Mouse (Mus musculus) thymus, adult 2 months (tissue): ENCODE results near the gene Spsb1. TPM values are rescaled to one million over a fixed set of nuclear protein-coding genes. Genes with fewer than 3 reads are reported as not detected.
A peak's percentile ranks its signal among the peaks of the same experiment; 100 is the strongest.

Experiments
- DNase-seq: peaks from one replicate; pipeline ENCODE4 v3.0.0; 2021
- H3K27ac ChIP-seq: fragments of 200-500 bp; 2 replicates; pipeline ENCODE4 v1.5.1; 2012; ENCODE audit warnings: low read length, control low read depth; ENCODE audit not compliant: control insufficient read depth, insufficient read depth
- H3K27me3 ChIP-seq: fragments of 200-500 bp; 2 replicates; pipeline ENCODE4 v1.6.1; 2012; ENCODE audit warnings: mild to moderate bottlenecking, low read length, moderate library complexity, mixed read lengths; ENCODE audit not compliant: control insufficient read depth, insufficient read depth
- H3K36me3 ChIP-seq: fragments of 200-500 bp; 2 replicates; pipeline ENCODE4 v1.6.1; 2012; ENCODE audit warnings: mild to moderate bottlenecking, low read length, moderate library complexity; ENCODE audit not compliant: control insufficient read depth, insufficient read depth
- H3K4me1 ChIP-seq: fragments of 200-500 bp; replicated peaks from 2 replicates; pipeline ENCODE4 v1.6.1; 2012; ENCODE audit warnings: low read length; ENCODE audit not compliant: control insufficient read depth, insufficient read depth
- H3K4me3 ChIP-seq: fragments of 200-500 bp; 2 replicates; pipeline ENCODE4 v1.5.1; 2012; ENCODE audit warnings: mild to moderate bottlenecking, low read length, control low read depth, moderate library complexity; ENCODE audit not compliant: control insufficient read depth, insufficient read depth
- CTCF ChIP-seq: fragments of 200-500 bp; IDR thresholded peaks from 2 replicates; pipeline ENCODE4 v1.5.1; 2012; ENCODE audit warnings: mild to moderate bottlenecking, control low read depth, low read length, moderate library complexity, borderline replicate concordance; ENCODE audit not compliant: control insufficient read depth, poor library complexity, insufficient read depth; ENCODE audit errors: extremely low read depth
- POLR2A ChIP-seq: fragments of 200-500 bp; IDR thresholded peaks from 2 replicates; pipeline ENCODE4 v1.6.1; 2012; ENCODE audit warnings: mild to moderate bottlenecking, low read length, control low read depth, moderate library complexity; ENCODE audit not compliant: control insufficient read depth, poor library complexity, insufficient read depth; ENCODE audit errors: extremely low read depth
- WGBS: fragments of 180-500 bp; shearing (Covaris S2); methylation state at CpG from one replicate; pipeline ENCODE4 v1.1.7; 2018; 5-methylcytosine and 5-hydroxymethylcytosine counted together
- polyA plus RNA-seq: library from polyadenylated mRNA; depleted of rRNA; stranded (reverse); fragments of >200 nt; gene quantifications from 2 replicates; pipeline ENCODE4 v1.2.3, GENCODE M21; 2012

Gene Spsb1
- polyA plus RNA-seq, 1 experiment, result 30.4 TPM

DNA sequence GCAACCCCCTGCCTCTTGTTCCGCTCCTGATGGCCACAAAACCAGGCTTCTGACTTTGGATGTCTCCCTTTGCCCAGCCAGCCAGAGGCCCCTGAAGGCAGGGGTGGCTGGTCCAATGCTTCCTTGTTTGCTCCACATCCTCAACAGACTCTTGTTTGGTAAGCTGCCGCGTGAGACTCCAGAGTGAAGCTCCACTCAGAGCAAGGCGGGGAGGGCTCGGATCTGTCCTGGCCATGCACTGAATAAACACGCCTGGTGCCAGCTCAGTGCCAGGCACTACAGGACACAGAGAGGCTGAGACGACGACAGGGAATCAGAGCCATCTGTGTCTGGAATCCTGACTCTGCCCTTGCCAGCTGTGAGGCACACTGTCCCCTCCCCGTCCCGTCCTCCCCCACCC, 70.9 kb downstream of the Spsb1 start:
- Histone ChIP-seq H3K27ac (no peak overlapping the region), H3K4me1 (peaks cover 59% of the 10 kb centered on the region), H3K4me3 (no peak overlapping the region), H3K36me3 (no peaks in the 10 kb centered on the region), H3K27me3 (no peaks in the 10 kb centered on the region)
- TF ChIP-seq POLR2A, result no peak
- no peak for TF ChIP-seq CTCF
- 95% methylated on average over 10 of the region's 10 CpGs for WGBS
- DNase-seq, result no peak

- Histone ChIP-seq H3K4me1 (peaks cover 62% of the 10 kb centered on the region), H3K27me3 (no peaks in the 10 kb centered on the region), H3K36me3 (no peaks in the 10 kb centered on the region), H3K4me3 (no peak overlapping the region), H3K27ac (no peak overlapping the region)
- TF ChIP-seq POLR2A, result no peak
- no peak for TF ChIP-seq CTCF
- 92% methylated on average over 17 of the region's 17 CpGs for WGBS
- no peak for DNase-seq
Measured at GRCm38 (mm10) chr4:149882139-149882916, 72.5 kb downstream of the Spsb1 start.

- DNase-seq, result no peak
- Histone ChIP-seq H3K4me3 (no peak overlapping the region), H3K4me1 (peaks cover 63% of the 10 kb centered on the region), H3K27ac (peak overlapping the region; percentile 85), H3K36me3 (no peaks in the 10 kb centered on the region), H3K27me3 (no peaks in the 10 kb centered on the region)
- 86% methylated on average over 5 of the region's 5 CpGs for WGBS
- TF ChIP-seq CTCF (no peak), POLR2A (no peak)
Measured at GRCm38 (mm10) chr4:149880908-149881307, 73.9 kb downstream of the Spsb1 start.

DNA sequence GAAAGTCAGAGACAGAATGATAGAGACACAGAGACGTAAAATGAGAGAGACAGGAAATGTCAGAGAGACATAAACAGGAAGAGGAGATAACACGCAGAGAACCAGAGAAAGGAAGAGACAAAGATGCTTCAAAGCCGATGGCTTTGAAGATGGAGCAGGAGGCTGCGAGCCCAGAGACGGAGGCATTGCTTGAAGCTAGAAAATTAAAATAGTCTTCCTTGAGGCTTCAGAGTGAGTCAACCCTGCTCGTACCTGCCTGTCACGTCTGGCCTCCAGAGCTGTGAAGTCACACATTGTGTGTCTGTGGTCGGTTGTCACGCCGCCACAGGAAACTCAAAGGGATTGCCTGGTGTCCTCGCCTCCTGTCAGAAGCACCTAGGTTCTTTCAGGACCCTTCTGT, 74.9 kb downstream of the Spsb1 start:
- DNase-seq, result peak; percentile 60
- Histone ChIP-seq H3K27ac (peak overlapping the region; percentile 85), H3K36me3 (no peaks in the 10 kb centered on the region), H3K27me3 (no peaks in the 10 kb centered on the region), H3K4me3 (peak overlapping the region; percentile 18), H3K4me1 (peaks cover 67% of the 10 kb centered on the region)
- no peak for TF ChIP-seq POLR2A
- TF ChIP-seq CTCF, result no peak
- WGBS, result 5% methylated on average over 11 of the region's 11 CpGs

- 63% methylated on average over 6 of the region's 6 CpGs for WGBS
- Histone ChIP-seq H3K27me3 (no peaks in the 10 kb centered on the region), H3K36me3 (no peaks in the 10 kb centered on the region), H3K27ac (no peak overlapping the region), H3K4me3 (no peak overlapping the region), H3K4me1 (peaks cover 61% of the 10 kb centered on the region)
- TF ChIP-seq POLR2A, result no peak
- TF ChIP-seq CTCF, result no peak
- no peak for DNase-seq
Measured at GRCm38 (mm10) chr4:149878021-149878449, 76.8 kb downstream of the Spsb1 start.

GRCm38 (mm10) chr4:149877202-149877601, 77.6 kb downstream of the Spsb1 start:
- no peak overlapping the region for H3K4me3 ChIP-seq
- no peak for DNase-seq
- WGBS, result 77% methylated on average over 3 of the region's 3 CpGs

DNA sequence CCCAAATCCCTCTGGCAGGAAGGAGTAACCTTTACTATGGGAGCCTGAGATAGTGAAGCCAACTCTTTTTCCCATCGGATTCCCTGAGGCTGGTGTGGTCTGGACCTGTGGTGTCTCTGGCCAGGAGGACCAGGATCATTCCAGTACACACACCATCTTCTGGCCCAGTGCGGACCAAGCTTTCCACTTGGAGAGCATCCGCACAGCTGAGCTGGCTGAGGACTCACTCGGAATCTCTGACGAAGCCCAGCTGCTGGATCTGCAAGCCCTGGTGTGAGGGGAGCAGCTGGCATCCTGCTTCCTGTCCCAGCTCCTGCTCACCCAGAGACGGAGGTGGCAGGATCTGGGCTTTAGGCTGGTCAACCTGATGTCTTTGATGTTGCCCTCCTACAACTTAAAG, 78.1 kb downstream of the Spsb1 start:
- Histone ChIP-seq H3K27me3 (no peaks in the 10 kb centered on the region), H3K4me1 (peaks cover 55% of the 10 kb centered on the region), H3K27ac (no peak overlapping the region), H3K36me3 (no peaks in the 10 kb centered on the region), H3K4me3 (no peak overlapping the region)
- no peak for DNase-seq
- 87% methylated on average over 6 of the region's 6 CpGs for WGBS
- TF ChIP-seq CTCF (no peak), POLR2A (no peak)

More at GRCm38 (mm10) chr4:149877202-149877601, 77.6 kb downstream of the Spsb1 start:
- Histone ChIP-seq H3K4me1 (peaks cover 57% of the 10 kb centered on the region), H3K27ac (no peak overlapping the region), H3K36me3 (no peaks in the 10 kb centered on the region), H3K27me3 (no peaks in the 10 kb centered on the region)
- TF ChIP-seq POLR2A (no peak), CTCF (no peak)
